23 mouse cellular contexts compared by ENCODE assay signal in genomic region chr7:82018031-82018430, GRCm38 (mm10). TPM values are rescaled to one million over a fixed set of nuclear protein-coding genes. Genes with fewer than 3 reads are reported as not detected.
"Had no signal": no experiment of that assay in that cellular context is flagged by ENCODE, and none has a peak within 500 bp of the region (broad histone marks: within the 10 kb centered on the region; RNA-seq: fewer than 3 reads in every experiment).

No protein-coding gene starts in this region.

- DNase-seq: layer of hippocampus, adult 9-11 months; liver; lung, adult 18-20 months; lung, postnatal 10 days; lung, postnatal 36 days; retina, postnatal 1 day; right cerebral cortex, postnatal 25 days; thymus, postnatal 25 days had no signal

- H3K4me2 ChIP-seq: liver, embryonic 12.5 days; liver, embryonic 15.5 days had no signal

- H3K9me3 ChIP-seq: limb, embryonic 10.5 days; limb, embryonic 13.5 days; liver, embryonic 12.5 days; liver, embryonic 15.5 days; lung, embryonic 15.5 days; megakaryocyte, embryonic 14.5 days; midbrain, embryonic 10.5 days; midbrain, embryonic 13.5 days; neural tube, embryonic 12.5 days; neural tube, embryonic 15.5 days had no signal

- ATAC-seq: liver, embryonic 12.5 days; midbrain, embryonic 13.5 days; midbrain, embryonic 16.5 days had no signal

- H3K9ac ChIP-seq: liver, embryonic 12.5 days; liver, embryonic 15.5 days; lung, embryonic 15.5 days; midbrain, embryonic 13.5 days; neural tube, embryonic 12.5 days; neural tube, embryonic 15.5 days had no signal

- H3K36me3 ChIP-seq: limb, embryonic 10.5 days; limb, embryonic 13.5 days; liver, embryonic 12.5 days; liver, embryonic 15.5 days; lung, embryonic 15.5 days; midbrain, embryonic 10.5 days; midbrain, embryonic 13.5 days; neural tube, embryonic 12.5 days; neural tube, embryonic 15.5 days had no signal

- H3K4me3 ChIP-seq: layer of hippocampus, adult 2 months; liver, embryonic 12.5 days; liver, embryonic 15.5 days; lung, embryonic 15.5 days; megakaryocyte, embryonic 14.5 days; midbrain, embryonic 13.5 days; neural tube, embryonic 12.5 days had no signal

- H3K4me1 ChIP-seq: liver, embryonic 12.5 days; liver, embryonic 15.5 days; megakaryocyte, embryonic 14.5 days; neural tube, embryonic 12.5 days had no signal

- H3K27ac ChIP-seq: layer of hippocampus, adult 2 months; limb, embryonic 10.5 days; limb, embryonic 13.5 days; liver, embryonic 12.5 days; liver, embryonic 15.5 days; lung, embryonic 15.5 days; midbrain, embryonic 10.5 days; midbrain, embryonic 13.5 days; neural tube, embryonic 12.5 days; neural tube, embryonic 15.5 days had no signal

RNA-seq across cellular contexts. Expression of gene Bnc1, which starts 25.9 kb away (rescaled TPM):
- total RNA-seq: layer of hippocampus, postnatal 25 days; left cerebral cortex, adult 18-20 months; left cerebral cortex, postnatal 25 days had no signal
